Comparison of ENCODE assay signal across 11 mouse cellular contexts in the genomic region with DNA sequence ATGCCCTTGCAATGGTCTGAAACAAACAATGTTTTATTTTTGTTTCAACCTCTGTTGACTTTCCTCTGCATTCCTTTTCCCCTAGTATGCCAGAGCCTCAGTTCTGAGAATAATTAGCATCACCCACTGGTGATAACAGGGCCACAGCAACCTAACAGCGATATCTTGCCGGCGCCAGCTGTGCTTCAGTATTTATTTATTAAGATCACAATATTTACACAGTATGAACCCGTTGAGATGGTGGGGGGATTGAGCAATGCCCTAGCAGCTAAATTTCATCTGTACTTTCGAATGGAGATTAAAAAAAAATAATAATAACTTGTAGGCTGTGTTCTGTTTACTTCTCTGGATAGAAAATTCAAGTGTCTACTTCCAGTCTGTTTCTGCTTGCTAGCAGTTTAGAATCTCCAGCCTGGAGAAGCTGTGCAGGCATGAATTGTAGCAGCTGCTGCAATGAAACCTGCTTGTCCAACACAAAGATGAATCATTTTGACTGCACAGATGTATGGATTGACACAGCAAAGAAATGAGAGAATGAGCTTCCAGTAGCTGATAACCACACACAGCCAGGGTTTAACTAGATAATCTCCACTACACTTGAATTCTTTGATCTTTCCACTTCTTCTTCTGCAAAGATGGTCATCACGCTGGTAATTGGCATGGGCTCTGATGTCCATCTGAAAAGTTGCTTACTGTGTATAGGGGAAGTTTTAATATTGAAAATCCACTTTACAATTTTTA.
DNase-seq lines count a peak whose midpoint lies in the region; ATAC-seq and TF ChIP-seq lines count a peak whose summit lies in the region.
"Had no signal": no experiment of that assay in that cellular context is flagged by ENCODE, and none has a peak within 500 bp of the region (broad histone marks: within the 10 kb centered on the region; RNA-seq: fewer than 3 reads in every experiment).

No protein-coding gene starts in this region.

- intact Hi-C loops in gastrocnemius, postnatal 14 days (cut with DNase I; ENCODE audit: low total_unique reads) = no loop called here
- intact Hi-C loops in left cerebral cortex, postnatal 36 days (cut with DNase I) = no loop called here

- H3K4me1 ChIP-seq in hindbrain, embryonic 16.5 days (ENCODE audit: control insufficient read depth, insufficient read depth, low read depth, low read length) = no peaks in the 10 kb centered on the region
- peaks cover 4% of the 10 kb centered on the region for H3K4me1 ChIP-seq in hindbrain, embryonic 13.5 days (replicated peaks)
- H3K4me1 ChIP-seq in forebrain, postnatal 0 days (ENCODE audit: insufficient read depth) = no peaks in the 10 kb centered on the region
- no peaks in the 10 kb centered on the region for H3K4me1 ChIP-seq in intestine, embryonic 15.5 days (replicated peaks)
- H3K4me1 ChIP-seq in midbrain, embryonic 13.5 days (replicated peaks) = no peaks in the 10 kb centered on the region

- H3K36me3 ChIP-seq in hindbrain, embryonic 16.5 days (ENCODE audit: control insufficient read depth, insufficient read depth, low read length) = no peaks in the 10 kb centered on the region
- no peaks in the 10 kb centered on the region for H3K36me3 ChIP-seq in hindbrain, embryonic 13.5 days
- no peaks in the 10 kb centered on the region for H3K36me3 ChIP-seq in forebrain, postnatal 0 days (ENCODE audit: insufficient read depth)
- H3K36me3 ChIP-seq in intestine, embryonic 15.5 days = no peaks in the 10 kb centered on the region
- no peaks in the 10 kb centered on the region for H3K36me3 ChIP-seq in midbrain, embryonic 13.5 days

- H3K9me3 ChIP-seq in hindbrain, embryonic 16.5 days (ENCODE audit: control insufficient read depth, low read length) = no peaks in the 10 kb centered on the region
- H3K9me3 ChIP-seq in hindbrain, embryonic 13.5 days = no peaks in the 10 kb centered on the region
- H3K9me3 ChIP-seq in forebrain, postnatal 0 days (ENCODE audit: low read length) = no peaks in the 10 kb centered on the region
- H3K9me3 ChIP-seq in intestine, embryonic 15.5 days = no peaks in the 10 kb centered on the region
- H3K9me3 ChIP-seq in midbrain, embryonic 13.5 days = no peaks in the 10 kb centered on the region

- no peak overlapping the region for H3K4me3 ChIP-seq in hindbrain, embryonic 16.5 days (ENCODE audit: low read length)
- H3K4me3 ChIP-seq in hindbrain, embryonic 13.5 days = no peak overlapping the region
- no peak overlapping the region for H3K4me3 ChIP-seq in forebrain, postnatal 0 days (ENCODE audit: low read depth, low read length)
- no peak overlapping the region for H3K4me3 ChIP-seq in intestine, embryonic 15.5 days (replicated peaks)
- no peak overlapping the region for H3K4me3 ChIP-seq in midbrain, embryonic 13.5 days (replicated peaks)
- H3K4me3 ChIP-seq: layer of hippocampus, adult 2 months had no signal

- H3K27me3 ChIP-seq in hindbrain, embryonic 16.5 days (replicated peaks; ENCODE audit: control insufficient read depth, insufficient read depth, low read length) = no peaks in the 10 kb centered on the region
- no peaks in the 10 kb centered on the region for H3K27me3 ChIP-seq in hindbrain, embryonic 13.5 days
- H3K27me3 ChIP-seq in forebrain, postnatal 0 days (ENCODE audit: insufficient read depth, low read length) = no peaks in the 10 kb centered on the region
- no peaks in the 10 kb centered on the region for H3K27me3 ChIP-seq in intestine, embryonic 15.5 days (replicated peaks)
- H3K27me3 ChIP-seq in midbrain, embryonic 13.5 days = no peaks in the 10 kb centered on the region

- no peak for ATAC-seq in hindbrain, embryonic 16.5 days
- no peak for ATAC-seq in hindbrain, embryonic 13.5 days (ENCODE audit: low FRiP score)
- peak; percentile 42; the same call in 1 of the 2 replicates for ATAC-seq in forebrain, postnatal 0 days
- ATAC-seq in intestine, embryonic 15.5 days = peak; percentile 56; the same call in 1 of the 2 replicates
- ATAC-seq in midbrain, embryonic 13.5 days = 0 out of 2 replicates have a peak, but pooled peaks have one; percentile 50

- peak overlapping the region; percentile 29; the same call in 1 of the 2 replicates for H3K4me2 ChIP-seq in hindbrain, embryonic 16.5 days (ENCODE audit: low read length)
- no peak overlapping the region for H3K4me2 ChIP-seq in hindbrain, embryonic 13.5 days
- no peak overlapping the region for H3K4me2 ChIP-seq in forebrain, postnatal 0 days (ENCODE audit: low read depth)
- H3K4me2 ChIP-seq in intestine, embryonic 15.5 days (replicated peaks) = no peak overlapping the region
- H3K4me2 ChIP-seq in midbrain, embryonic 13.5 days (replicated peaks) = no peak overlapping the region

- WGBS in hindbrain, embryonic 16.5 days = 67% methylated on average over 6 of the region's 6 CpGs
- WGBS in hindbrain, embryonic 13.5 days = 66% methylated on average over 6 of the region's 6 CpGs
- WGBS in forebrain, postnatal 0 days = 58% methylated on average over 6 of the region's 6 CpGs
- WGBS in intestine, embryonic 15.5 days = 18% methylated on average over 6 of the region's 6 CpGs
- WGBS in midbrain, embryonic 13.5 days = 74% methylated on average over 6 of the region's 6 CpGs

- H3K9ac ChIP-seq in hindbrain, embryonic 16.5 days (ENCODE audit: low read depth, low read length) = no peak overlapping the region
- H3K9ac ChIP-seq in hindbrain, embryonic 13.5 days = no peak overlapping the region
- no peak overlapping the region for H3K9ac ChIP-seq in forebrain, postnatal 0 days
- H3K9ac ChIP-seq in intestine, embryonic 15.5 days = no peak overlapping the region
- H3K9ac ChIP-seq in midbrain, embryonic 13.5 days (replicated peaks) = no peak overlapping the region

- DNase-seq in forebrain, postnatal 0 days = peak; percentile 5
- DNase-seq in gastrocnemius, postnatal 14 days = no peak
- DNase-seq in spleen, postnatal 10 days (ENCODE audit: low spot score in 2 of 2) = no peak
- DNase-seq in left cerebral cortex, postnatal 36 days (ENCODE audit: low spot score in 2 of 2) = no peak
- DNase-seq: cerebellum, adult 9-11 months; thymus, adult 2 months had no signal

- TF ChIP-seq CTCF in forebrain, postnatal 0 days (IDR thresholded peaks at IDR 0.05; ENCODE audit: low read depth) = no peak

- no peak overlapping the region for H3K27ac ChIP-seq in hindbrain, embryonic 16.5 days (ENCODE audit: low read depth, low read length)
- no peak overlapping the region for H3K27ac ChIP-seq in hindbrain, embryonic 13.5 days
- H3K27ac ChIP-seq in forebrain, postnatal 0 days (ENCODE audit: low read depth, low read length) = no peak overlapping the region
- no peak overlapping the region for H3K27ac ChIP-seq in intestine, embryonic 15.5 days
- no peak overlapping the region for H3K27ac ChIP-seq in midbrain, embryonic 13.5 days
- H3K27ac ChIP-seq: layer of hippocampus, adult 2 months had no signal

Comparison
In these comparisons a context has a peak if more than half of its experiments do, and no peak if none do; other contexts are left out.
1. ATAC-seq: peak in forebrain, postnatal 0 days (single experiment), intestine, embryonic 15.5 days (single experiment) and midbrain, embryonic 13.5 days (single experiment); none in hindbrain, embryonic 16.5 days (single experiment) and hindbrain, embryonic 13.5 days (single experiment).